Mouse (Mus musculus) CD4-positive, CD25-positive, alpha-beta regulatory T cell, adult 4 months (primary cell): ENCODE results near the gene Fkbpl. TPM values are rescaled to one million over a fixed set of nuclear protein-coding genes. Genes with fewer than 3 reads are reported as not detected.

Experiments
- polyA plus RNA-seq, 2 experiments: library from polyadenylated mRNA; unstranded; fragments of 100-300 nt; shearing (Covaris generic); gene quantifications; one replicate each; pipeline ENCODE4 v1.2.1; 2017

Gene Fkbpl
- polyA plus RNA-seq, 2 experiments from 2014 or later, result 3.6 to 5.9 TPM

Other genes starting within 250 kb of the Fkbpl start
- 1 to 10 TPM; 1.8 to 1.9 TPM for gene BC051142, start 245.9 kb upstream of the Fkbpl start, polyA plus RNA-seq
- gene Btnl4, start 167.4 kb upstream of the Fkbpl start, polyA plus RNA-seq, result not detected
- gene Btnl6, start 127.4 kb upstream of the Fkbpl start, polyA plus RNA-seq, result under 1 TPM in 1 of 2 experiments, not detected in 1; 0.76 TPM
- 1 to 10 TPM in 1 of 2 experiments, under 1 TPM in 1; 0.09 to 1.1 TPM for gene Notch4, start 80.5 kb upstream of the Fkbpl start, polyA plus RNA-seq
- 100 to 1,000 TPM; 227 to 344 TPM for gene Gpsm3, start 55.0 kb upstream of the Fkbpl start, polyA plus RNA-seq
- 10 to 100 TPM in 1 of 2 experiments, 1 to 10 TPM in 1; 7.7 to 12.6 TPM for gene Pbx2, start 53.5 kb upstream of the Fkbpl start, polyA plus RNA-seq
- 1 to 10 TPM; 4.0 to 4.5 TPM for gene Ager, start 46.9 kb upstream of the Fkbpl start, polyA plus RNA-seq
- gene Rnf5, start 41.1 kb upstream of the Fkbpl start, polyA plus RNA-seq, result 10 to 100 TPM; 68.0 to 75.0 TPM
- gene Agpat1, start 40.5 kb upstream of the Fkbpl start, polyA plus RNA-seq, result 10 to 100 TPM; 16.9 to 19.2 TPM
- gene Egfl8, start 28.8 kb upstream of the Fkbpl start, polyA plus RNA-seq, result 1 to 10 TPM; 1.9 to 2.8 TPM
- 10 to 100 TPM; 20.6 to 32.2 TPM for gene Ppt2, start 16.3 kb upstream of the Fkbpl start, polyA plus RNA-seq
- 1 to 10 TPM; 1.4 to 2.2 TPM for gene Prrt1, start 15.2 kb upstream of the Fkbpl start, polyA plus RNA-seq
- gene Atf6b, start 2.4 kb downstream of the Fkbpl start, polyA plus RNA-seq, result 10 to 100 TPM; 15.2 to 20.2 TPM
- not detected for gene Tnxb, start 25.8 kb downstream of the Fkbpl start, polyA plus RNA-seq
- gene C4b, start 99.1 kb downstream of the Fkbpl start, polyA plus RNA-seq, result not detected
- not detected for gene Cyp21a1, start 159.8 kb downstream of the Fkbpl start, polyA plus RNA-seq
- gene Stk19, start 192.2 kb downstream of the Fkbpl start, polyA plus RNA-seq, result 10 to 100 TPM; 24.4 to 46.0 TPM
- 10 to 100 TPM; 28.8 to 33.4 TPM for gene Dxo, start 192.3 kb downstream of the Fkbpl start, polyA plus RNA-seq
- 10 to 100 TPM; 26.8 to 44.1 TPM for gene Skiv2l, start 205.4 kb downstream of the Fkbpl start, polyA plus RNA-seq
- gene Nelfe, start 205.6 kb downstream of the Fkbpl start, polyA plus RNA-seq, result 10 to 100 TPM; 33.2 to 44.8 TPM
- under 1 TPM; 0.27 to 0.61 TPM for gene Cfb, start 217.8 kb downstream of the Fkbpl start, polyA plus RNA-seq
- gene Zbtb12, start 234.7 kb downstream of the Fkbpl start, polyA plus RNA-seq, result not detected
- gene Gm20547, start 237.3 kb downstream of the Fkbpl start, polyA plus RNA-seq, result not detected